Mouse (Mus musculus): ENCODE measurements around the gene Igf1r. TPM values are rescaled to one million over a fixed set of nuclear protein-coding genes. Genes with fewer than 3 reads are reported as not detected.

Gene Igf1r
- polyA plus RNA-seq, 1 experiment from 2014 or later, result 18.1 TPM

DNA sequence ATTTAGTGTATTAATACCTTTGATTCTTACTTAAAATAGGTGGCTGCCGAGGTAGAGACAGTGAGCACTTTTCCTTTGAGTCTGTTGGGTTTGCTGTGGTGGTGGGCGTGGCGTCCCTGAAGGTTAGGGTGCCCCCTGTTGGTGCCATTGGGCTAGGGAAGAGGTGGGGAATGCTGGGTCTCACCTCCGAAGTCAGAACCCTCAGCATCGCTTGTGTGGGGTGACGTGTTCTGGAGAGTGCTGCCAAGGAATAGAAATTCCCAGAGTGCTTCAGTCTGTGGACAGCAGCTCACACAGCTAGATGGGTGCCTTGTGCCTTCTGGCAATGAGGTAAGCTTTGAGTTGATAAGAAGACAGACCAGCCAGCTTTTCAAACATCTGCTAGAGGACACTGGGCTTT is 102.3 kb downstream of the Igf1r start:
- TF ChIP-seq CTCF (IDR thresholded peaks at IDR 0.05; ENCODE audit: low read depth), result peak; percentile 42; the same call in 1 of the 2 replicates
- Histone ChIP-seq H3K4me3 (replicated peaks; ENCODE audit: low read depth, low read length) (no peak overlapping the region), H3K27ac (no peak overlapping the region), H3K9me3 (replicated peaks; ENCODE audit: low read length) (no peaks in the 10 kb centered on the region), H3K36me3 (ENCODE audit: insufficient read depth, low read length) (no peaks in the 10 kb centered on the region), H3K27me3 (ENCODE audit: insufficient read depth, low read length) (no peaks in the 10 kb centered on the region), H3K4me2 (ENCODE audit: low read length) (peak overlapping the region; percentile 23; the same call in 1 of the 2 replicates), H3K9ac (ENCODE audit: low read depth, low read length) (no peak overlapping the region), H3K4me1 (replicated peaks; ENCODE audit: insufficient read depth, low read length) (peaks cover 23% of the 10 kb centered on the region)
- ATAC-seq (replicated peaks; ENCODE audit: low FRiP score, low read depth) (no peak), DNase-seq (ENCODE audit: low spot score) (no peak)
- WGBS, result 77% methylated on average over 6 of the region's 6 CpGs

DNA sequence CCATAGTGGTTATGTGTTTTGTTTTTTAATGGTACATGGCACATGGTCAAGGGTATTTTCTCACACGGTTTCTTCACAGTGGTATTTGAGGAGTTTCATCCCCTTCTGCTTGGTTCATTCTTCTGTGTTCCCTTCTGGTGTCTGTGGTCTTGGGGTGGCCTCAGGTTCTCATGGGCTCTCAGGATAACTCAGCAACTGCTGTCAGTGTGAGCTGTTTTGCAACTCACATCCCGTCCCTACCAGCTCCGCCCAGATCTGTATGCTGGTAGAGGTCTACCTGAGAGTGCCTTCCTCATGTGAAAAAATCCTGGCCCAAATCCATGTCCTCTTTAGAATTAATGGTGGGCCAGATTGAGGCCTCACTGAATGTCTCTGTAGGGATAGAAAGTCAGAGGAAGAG is 104.4 kb downstream of the Igf1r start:
- Histone ChIP-seq H3K27ac (no peak overlapping the region), H3K9me3 (replicated peaks; ENCODE audit: low read length) (no peaks in the 10 kb centered on the region), H3K27me3 (ENCODE audit: insufficient read depth, low read length) (no peaks in the 10 kb centered on the region), H3K4me3 (replicated peaks; ENCODE audit: low read depth, low read length) (no peak overlapping the region), H3K9ac (ENCODE audit: low read depth, low read length) (no peak overlapping the region), H3K4me1 (replicated peaks; ENCODE audit: insufficient read depth, low read length) (peaks cover 36% of the 10 kb centered on the region), H3K4me2 (ENCODE audit: low read length) (no peak overlapping the region), H3K36me3 (ENCODE audit: insufficient read depth, low read length) (no peaks in the 10 kb centered on the region)
- 76% methylated on average over 3 of the region's 3 CpGs for WGBS
- no peak for DNase-seq (ENCODE audit: low spot score)
- no peak for ATAC-seq (replicated peaks; ENCODE audit: low FRiP score, low read depth)
- no peak for TF ChIP-seq CTCF (IDR thresholded peaks at IDR 0.05; ENCODE audit: low read depth)

DNA sequence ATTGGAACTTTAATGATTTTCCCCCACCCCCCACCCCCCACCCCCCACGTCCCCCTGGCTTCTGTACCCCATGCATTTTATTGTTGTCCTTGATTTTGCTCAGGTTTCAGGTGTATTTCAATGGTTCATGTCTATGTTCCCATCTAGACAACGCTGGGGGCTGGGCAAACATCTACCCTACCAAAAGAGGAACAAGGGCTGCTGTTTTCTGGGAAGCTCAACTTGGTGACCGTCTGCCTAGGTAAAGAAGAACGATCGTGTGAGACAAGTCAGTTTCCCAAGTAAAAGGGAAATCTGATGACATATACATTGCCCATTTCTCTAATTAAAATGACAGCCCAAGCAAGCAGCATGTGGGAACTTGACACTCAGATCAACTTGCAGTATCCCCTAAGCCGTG is 107.1 kb downstream of the Igf1r start:
- Histone ChIP-seq H3K27ac (no peak overlapping the region), H3K36me3 (ENCODE audit: insufficient read depth, low read length) (no peaks in the 10 kb centered on the region), H3K27me3 (ENCODE audit: insufficient read depth, low read length) (no peaks in the 10 kb centered on the region), H3K4me3 (replicated peaks; ENCODE audit: low read depth, low read length) (no peak overlapping the region), H3K9ac (ENCODE audit: low read depth, low read length) (no peak overlapping the region), H3K4me1 (replicated peaks; ENCODE audit: insufficient read depth, low read length) (peaks cover 39% of the 10 kb centered on the region), H3K9me3 (replicated peaks; ENCODE audit: low read length) (no peaks in the 10 kb centered on the region), H3K4me2 (ENCODE audit: low read length) (no peak overlapping the region)
- no peak for DNase-seq (ENCODE audit: low spot score)
- no peak for ATAC-seq (replicated peaks; ENCODE audit: low FRiP score, low read depth)
- TF ChIP-seq CTCF (IDR thresholded peaks at IDR 0.05; ENCODE audit: low read depth), result no peak
- WGBS, result 44% methylated on average over 6 of the region's 6 CpGs

DNA sequence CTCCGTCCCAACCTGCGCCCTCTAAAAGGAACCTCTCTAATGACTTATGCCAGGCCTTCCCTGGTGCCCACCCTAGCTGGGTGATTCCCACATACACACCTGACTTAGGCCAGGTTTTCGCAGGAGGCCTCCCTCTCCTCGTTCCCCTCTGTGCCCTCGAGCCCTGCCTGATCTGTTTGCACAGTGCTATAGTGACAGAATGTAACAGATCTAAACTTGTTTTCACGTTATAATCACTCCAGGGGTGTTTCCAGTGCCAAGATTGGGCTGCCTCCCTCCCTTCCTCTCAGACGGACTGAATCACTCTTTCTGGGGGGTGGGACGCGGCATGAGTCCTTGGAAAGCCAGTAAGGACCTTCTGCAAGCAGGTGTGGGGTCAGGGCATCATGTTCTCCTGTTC is 108.8 kb downstream of the Igf1r start:
- no peaks in the 10 kb centered on the region for H3K9me3 ChIP-seq (replicated peaks; ENCODE audit: low read length)
- no peaks in the 10 kb centered on the region for H3K36me3 ChIP-seq (ENCODE audit: insufficient read depth, low read length)
- TF ChIP-seq CTCF (IDR thresholded peaks at IDR 0.05; ENCODE audit: low read depth), result no peak
- 67% methylated on average over 9 of the region's 9 CpGs for WGBS
- no peak overlapping the region for H3K9ac ChIP-seq (ENCODE audit: low read depth, low read length)
- DNase-seq (ENCODE audit: low spot score) (no peak), ATAC-seq (replicated peaks; ENCODE audit: low FRiP score, low read depth) (no peak)
- no peaks in the 10 kb centered on the region for H3K27me3 ChIP-seq (ENCODE audit: insufficient read depth, low read length)
- H3K4me1 ChIP-seq (replicated peaks; ENCODE audit: insufficient read depth, low read length), result peaks cover 44% of the 10 kb centered on the region
- H3K4me2 ChIP-seq (ENCODE audit: low read length), result no peak overlapping the region
- no peak overlapping the region for H3K27ac ChIP-seq
- no peak overlapping the region for H3K4me3 ChIP-seq (replicated peaks; ENCODE audit: low read depth, low read length)

DNA sequence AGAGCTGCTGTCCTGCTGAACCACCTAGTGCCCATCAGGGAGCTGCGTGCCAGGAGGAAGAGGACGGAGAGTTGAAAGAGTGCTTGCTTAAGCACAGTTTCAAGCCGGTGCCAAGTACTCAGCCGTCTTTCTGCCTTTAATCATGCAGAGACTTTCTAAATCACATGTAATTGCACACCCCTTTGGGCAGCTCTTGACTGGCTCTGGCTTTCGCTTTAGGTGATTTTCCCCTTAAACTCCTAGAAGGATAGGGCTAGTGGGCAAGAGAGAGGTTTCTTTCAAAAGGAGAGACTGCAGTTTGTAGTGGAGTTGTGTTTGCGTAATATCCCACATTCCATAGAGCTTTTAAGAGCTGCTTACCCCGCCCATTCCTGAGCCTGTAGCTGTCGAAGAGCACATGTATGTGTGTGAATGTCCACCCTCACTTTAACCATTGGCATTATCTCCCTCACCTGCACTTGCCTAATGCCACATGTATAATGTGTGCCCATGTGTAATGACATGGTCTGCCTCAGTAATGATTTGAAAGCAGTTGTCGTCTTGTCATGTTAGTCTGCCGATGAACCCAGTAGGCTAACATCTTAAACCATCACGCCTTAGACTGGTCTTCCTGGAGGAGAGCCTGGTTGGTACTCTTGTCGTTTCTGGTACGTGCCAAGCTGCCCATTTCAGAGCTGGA is 109.7 kb downstream of the Igf1r start:
- H3K9me3 ChIP-seq (replicated peaks; ENCODE audit: low read length), result no peaks in the 10 kb centered on the region
- no peaks in the 10 kb centered on the region for H3K27me3 ChIP-seq (ENCODE audit: insufficient read depth, low read length)
- H3K36me3 ChIP-seq (ENCODE audit: insufficient read depth, low read length), result no peaks in the 10 kb centered on the region
- no peak overlapping the region for H3K4me3 ChIP-seq (replicated peaks; ENCODE audit: low read depth, low read length)
- no peak; the same call in 1 of the 2 replicates for ATAC-seq (replicated peaks; ENCODE audit: low FRiP score, low read depth)
- no peak for TF ChIP-seq CTCF (IDR thresholded peaks at IDR 0.05; ENCODE audit: low read depth)
- H3K9ac ChIP-seq (ENCODE audit: low read depth, low read length), result no peak overlapping the region
- DNase-seq (ENCODE audit: low spot score), result no peak
- no peak overlapping the region for H3K4me2 ChIP-seq (ENCODE audit: low read length)
- peaks cover 47% of the 10 kb centered on the region for H3K4me1 ChIP-seq (replicated peaks; ENCODE audit: insufficient read depth, low read length)
- 67% methylated on average over 13 of the region's 13 CpGs for WGBS
- no peak overlapping the region for H3K27ac ChIP-seq

DNA sequence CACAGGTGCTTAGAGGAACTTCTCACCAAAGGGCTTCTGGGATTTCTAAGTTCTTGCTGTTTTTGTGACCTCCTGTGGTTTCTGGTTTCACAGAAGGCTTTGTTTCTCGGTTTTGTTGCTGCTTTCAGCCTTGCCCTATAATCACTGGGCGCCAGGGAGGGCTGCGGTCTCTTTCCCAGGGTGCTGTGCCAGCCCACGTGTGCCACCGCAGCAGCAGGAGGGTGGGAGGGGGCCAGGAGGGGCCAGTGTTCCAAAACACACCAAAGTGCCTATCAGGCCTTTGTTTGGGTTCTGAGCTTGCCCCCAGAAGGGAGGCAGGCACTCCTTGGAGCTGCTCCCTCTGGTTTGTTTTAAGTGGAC is 110.2 kb downstream of the Igf1r start:
- Histone ChIP-seq H3K4me2 (ENCODE audit: low read length) (no peak overlapping the region), H3K27ac (no peak overlapping the region; the same call in 1 of the 2 replicates), H3K4me1 (replicated peaks; ENCODE audit: insufficient read depth, low read length) (peaks cover 48% of the 10 kb centered on the region), H3K27me3 (ENCODE audit: insufficient read depth, low read length) (no peaks in the 10 kb centered on the region), H3K4me3 (replicated peaks; ENCODE audit: low read depth, low read length) (no peak overlapping the region), H3K36me3 (ENCODE audit: insufficient read depth, low read length) (no peaks in the 10 kb centered on the region), H3K9me3 (replicated peaks; ENCODE audit: low read length) (no peaks in the 10 kb centered on the region), H3K9ac (ENCODE audit: low read depth, low read length) (no peak overlapping the region)
- no peak for TF ChIP-seq CTCF (IDR thresholded peaks at IDR 0.05; ENCODE audit: low read depth)
- no peak for ATAC-seq (replicated peaks; ENCODE audit: low FRiP score, low read depth)
- DNase-seq (ENCODE audit: low spot score), result no peak
- 30% methylated on average over 5 of the region's 5 CpGs for WGBS

DNA sequence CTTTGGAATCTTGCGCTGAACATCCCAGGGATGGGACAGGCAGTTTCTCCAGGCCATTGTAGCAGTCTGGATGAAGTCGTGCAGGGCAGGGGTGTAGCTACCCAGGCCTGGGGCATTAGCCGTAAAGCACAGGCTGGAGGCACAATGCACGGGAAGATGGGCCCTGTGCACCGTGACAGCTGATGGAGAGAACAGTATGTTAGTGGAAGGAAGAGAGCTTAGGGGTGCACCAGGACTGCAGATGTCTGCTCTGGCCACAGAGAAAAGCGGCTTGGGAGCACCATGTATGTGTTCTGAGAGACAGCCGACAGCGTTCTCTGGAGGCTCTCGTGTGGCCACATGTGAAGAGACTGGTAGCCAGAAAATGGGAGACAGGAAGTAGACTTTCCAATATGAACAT is 111.1 kb downstream of the Igf1r start:
- H3K9me3 ChIP-seq (replicated peaks; ENCODE audit: low read length), result no peaks in the 10 kb centered on the region
- 82% methylated on average over 9 of the region's 9 CpGs for WGBS
- H3K9ac ChIP-seq (ENCODE audit: low read depth, low read length), result no peak overlapping the region
- TF ChIP-seq CTCF (IDR thresholded peaks at IDR 0.05; ENCODE audit: low read depth), result no peak
- no peak overlapping the region for H3K4me2 ChIP-seq (ENCODE audit: low read length)
- ATAC-seq (replicated peaks; ENCODE audit: low FRiP score, low read depth), result no peak
- H3K4me3 ChIP-seq (replicated peaks; ENCODE audit: low read depth, low read length), result no peak overlapping the region
- H3K27ac ChIP-seq, result no peak overlapping the region
- no peak for DNase-seq (ENCODE audit: low spot score)
- H3K36me3 ChIP-seq (ENCODE audit: insufficient read depth, low read length), result no peaks in the 10 kb centered on the region
- peaks cover 48% of the 10 kb centered on the region for H3K4me1 ChIP-seq (replicated peaks; ENCODE audit: insufficient read depth, low read length)
- no peaks in the 10 kb centered on the region for H3K27me3 ChIP-seq (ENCODE audit: insufficient read depth, low read length)
